Mouse (Mus musculus) heart, postnatal 0 days (tissue): Measurements from ENCODE around the gene Traf3ip3.

ENCODE experiments used
- CTCF ChIP-seq: IDR thresholded peaks from 2 replicates; pipeline ENCODE4 v1.5.1; 2016; ENCODE audit warnings: antibody characterized with exemption, control low read depth, low read depth
- EP300 ChIP-seq: IDR thresholded peaks from 2 replicates; pipeline ENCODE4 v1.6.1; 2016; ENCODE audit warnings: antibody characterized with exemption, low read depth

DNA sequence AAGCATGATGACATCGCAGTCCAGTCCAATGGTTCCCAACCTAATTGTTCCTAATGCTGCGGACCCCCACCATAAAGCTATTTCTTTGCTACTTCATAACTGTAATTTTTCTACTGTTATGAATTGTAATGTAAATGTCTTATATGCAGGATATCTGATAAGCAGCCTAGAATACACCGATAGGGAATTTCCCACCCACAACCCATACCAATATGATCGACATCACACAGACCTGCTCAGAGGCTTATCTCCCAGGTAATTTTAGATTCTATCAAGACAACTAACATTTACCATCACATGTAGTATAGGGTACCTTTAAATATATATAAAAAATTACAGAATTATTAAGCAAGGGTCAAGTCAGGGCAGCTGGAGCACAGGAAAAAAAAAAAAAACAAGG, 24.6 kb upstream of the Traf3ip3 start:
- TF ChIP-seq EP300 (no peak), CTCF (no peak)
